Mouse (Mus musculus) small intestine, adult 2 months (tissue): ENCODE data around the gene Iqub.

Source experiments
- CTCF ChIP-seq: fragments of 200-500 bp; IDR thresholded peaks from 2 replicates; pipeline ENCODE4 v1.5.1; 2012; ENCODE audit warnings: low read depth, mild to moderate bottlenecking, control low read depth, inconsistent platforms, low read length, moderate library complexity, mixed read lengths; ENCODE audit not compliant: insufficient replicate concordance, insufficient read length; ENCODE audit errors: extremely low read depth
- POLR2A ChIP-seq: fragments of 200-500 bp; IDR thresholded peaks from 2 replicates; pipeline ENCODE4 v1.6.1; 2012; ENCODE audit warnings: low read depth, mild to moderate bottlenecking, control low read depth, inconsistent platforms, low read length, moderate library complexity

- TF ChIP-seq POLR2A (no peak), CTCF (no peak)
Measured at GRCm38 (mm10) chr6:24546716-24547420, 32.0 kb upstream of the Iqub start.
